Mouse (Mus musculus): ENCODE results near the gene Tcap. TPM values are rescaled to one million over a fixed set of nuclear protein-coding genes. Genes with fewer than 3 reads are reported as not detected.

Gene Tcap
- not detected for polyA plus RNA-seq (2017; shearing (Covaris generic))

DNA sequence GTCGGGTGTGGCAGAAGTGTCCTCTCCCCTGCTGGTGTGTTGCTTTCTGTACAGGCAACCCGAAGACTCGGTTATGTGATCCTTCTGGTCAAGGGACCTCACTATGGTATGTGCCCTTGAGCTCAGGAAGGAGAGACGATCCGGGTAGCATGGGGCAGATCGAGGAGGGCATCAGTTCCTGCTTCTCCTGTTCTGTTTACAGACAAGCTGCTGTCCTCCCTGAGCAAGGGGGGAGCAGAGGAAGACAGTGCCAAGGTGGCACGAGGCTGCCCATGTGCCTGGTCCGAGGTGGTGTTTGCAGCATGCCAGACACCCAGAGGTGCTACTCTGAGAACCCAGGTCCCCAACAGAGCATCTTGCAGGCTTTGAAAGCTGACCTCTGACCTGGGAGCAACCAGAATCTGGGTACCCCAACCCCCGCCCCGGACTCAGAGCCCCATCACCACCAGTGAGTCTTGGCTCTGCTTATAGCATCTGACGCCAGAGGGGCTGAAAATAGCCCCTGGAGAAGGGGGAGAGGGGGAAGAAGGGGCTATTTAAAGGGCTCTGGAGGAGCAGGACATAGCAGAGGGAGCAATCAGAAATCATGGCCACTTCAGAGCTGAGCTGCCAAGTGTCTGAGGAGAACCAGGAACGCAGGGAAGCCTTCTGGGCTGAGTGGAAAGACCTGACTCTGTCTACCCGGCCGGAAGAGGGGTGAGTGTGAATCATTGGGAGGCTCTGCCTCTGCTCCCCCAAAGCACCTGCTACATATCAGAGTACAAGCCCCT is at the start of gene Tcap:
TSS of gene Tcap (plus strand) at position 551 of the 770 bp plus-strand sequence.
- ATAC-seq: no peak

DNA sequence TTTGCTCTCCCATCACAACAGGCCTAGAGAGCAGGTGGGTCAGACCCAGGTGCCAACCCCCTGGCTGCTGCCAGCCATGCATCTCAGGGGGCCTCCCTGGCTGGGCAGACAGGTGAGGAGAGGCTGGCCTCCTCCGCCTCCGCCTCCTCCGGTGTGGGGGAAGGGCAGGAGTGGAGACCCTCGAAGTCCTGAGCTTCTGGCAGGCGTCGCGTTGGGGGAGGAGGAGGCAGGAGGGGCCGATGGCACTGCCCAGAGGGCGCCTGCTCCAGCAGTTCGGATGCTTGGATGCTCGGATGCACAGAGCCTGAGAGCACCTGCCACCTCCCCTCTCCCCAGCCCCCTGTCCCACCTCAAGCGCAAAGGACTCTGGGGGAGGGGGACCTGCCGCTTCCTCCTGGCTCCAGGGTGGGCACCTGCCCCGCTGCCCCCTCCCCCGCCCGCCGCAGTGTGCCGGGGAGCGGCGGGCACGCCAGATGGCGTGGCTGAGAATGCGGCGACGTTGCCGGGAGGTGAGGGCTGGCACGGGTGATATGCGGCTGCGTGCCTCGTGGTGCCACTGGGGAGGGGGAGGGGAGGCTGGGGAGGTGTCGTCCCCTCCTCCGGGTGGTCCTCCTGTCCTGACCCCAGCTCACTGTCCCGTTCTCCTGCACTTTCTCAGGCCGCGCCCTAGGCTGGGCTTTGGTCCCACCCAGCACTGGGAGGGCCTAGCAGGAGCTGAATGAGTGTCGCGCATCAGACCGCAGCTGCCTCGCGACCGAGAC is 49.5 kb upstream of the Tcap start:
- no peak for ATAC-seq

- no peak for ATAC-seq
Observed at GRCm38 (mm10) chr11:98335250-98335649, 48.4 kb upstream of the Tcap start.

DNA sequence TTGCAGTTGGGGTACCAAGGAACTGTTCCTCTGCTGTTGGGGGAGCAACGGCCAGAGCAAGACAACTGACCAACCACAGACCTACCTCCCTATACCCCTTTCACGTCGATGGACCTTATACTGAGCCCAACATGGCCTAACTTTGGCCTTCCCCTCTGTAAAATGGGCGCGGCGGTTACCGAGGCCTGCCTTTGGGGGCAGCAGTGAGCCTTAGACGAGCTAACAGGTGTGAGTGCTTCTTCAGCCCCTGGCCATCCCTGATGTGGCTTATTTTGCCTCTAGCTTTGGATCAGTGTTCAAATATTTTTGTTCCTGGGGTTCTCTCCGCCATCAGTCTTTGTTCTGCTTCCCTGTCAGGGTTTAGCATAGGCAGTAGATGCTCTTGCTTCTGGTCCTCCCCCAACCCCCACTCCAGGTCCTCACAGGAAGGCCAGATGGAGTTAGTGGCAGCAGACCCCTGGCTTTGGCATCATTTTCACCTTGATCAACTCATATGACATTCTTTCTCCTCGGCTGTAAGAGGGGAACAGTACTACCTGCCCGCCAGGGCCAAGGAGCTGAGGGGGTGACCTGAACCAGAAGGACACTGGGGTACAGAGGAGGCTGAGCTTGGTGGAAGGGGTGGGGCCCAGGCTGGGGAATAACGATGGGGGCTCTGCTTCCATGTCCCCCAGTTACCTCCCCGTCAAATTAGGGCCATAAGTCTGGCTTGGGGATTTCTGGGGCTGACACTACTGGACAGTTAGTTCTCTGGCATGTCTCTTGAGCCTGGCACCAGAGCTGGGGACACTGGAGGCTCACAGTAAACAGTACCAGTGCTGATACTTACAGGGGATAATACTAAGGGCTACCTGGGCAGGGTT is 47.1 kb upstream of the Tcap start:
- ATAC-seq: peak; percentile 49

GRCm38 (mm10) chr11:98338507-98338961 is 45.1 kb upstream of the Tcap start:
- ATAC-seq: no peak

GRCm38 (mm10) chr11:98339071-98339501 is 44.5 kb upstream of the Tcap start:
- ATAC-seq: no peak

DNA sequence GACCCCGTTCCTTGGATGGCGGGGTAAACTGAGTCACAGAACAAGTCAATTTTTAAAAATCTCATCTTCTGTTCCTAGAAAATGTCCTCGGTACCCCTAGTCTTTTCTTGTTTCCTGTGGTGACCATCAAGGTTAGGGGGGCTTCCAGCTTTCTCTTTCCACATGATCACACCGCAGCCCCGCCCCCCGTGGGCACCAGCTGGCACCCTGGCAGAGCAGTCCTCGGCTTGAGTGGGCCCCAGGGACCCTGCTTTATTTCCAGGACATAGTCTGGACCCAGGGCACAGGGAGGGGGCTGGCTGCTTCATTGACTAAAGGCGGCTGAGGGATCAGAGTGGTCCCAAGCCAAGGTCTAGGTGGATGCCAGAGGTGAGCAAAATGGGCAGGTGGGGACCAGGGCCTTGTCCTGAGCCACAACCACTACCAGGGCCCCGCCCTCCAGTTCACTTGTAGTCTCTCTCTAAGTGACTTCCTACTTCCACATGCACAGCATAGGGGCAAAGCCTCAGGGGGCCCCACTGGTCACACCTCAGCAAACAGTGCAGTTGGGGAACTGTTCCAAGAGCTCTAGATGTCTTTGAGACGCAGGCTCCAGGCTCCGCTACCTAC is 43.8 kb upstream of the Tcap start:
- no peak for ATAC-seq

GRCm38 (mm10) chr11:98340597-98340996 is 43.0 kb upstream of the Tcap start:
- ATAC-seq: no peak

GRCm38 (mm10) chr11:98341174-98341573 is 42.4 kb upstream of the Tcap start:
- ATAC-seq: no peak

DNA sequence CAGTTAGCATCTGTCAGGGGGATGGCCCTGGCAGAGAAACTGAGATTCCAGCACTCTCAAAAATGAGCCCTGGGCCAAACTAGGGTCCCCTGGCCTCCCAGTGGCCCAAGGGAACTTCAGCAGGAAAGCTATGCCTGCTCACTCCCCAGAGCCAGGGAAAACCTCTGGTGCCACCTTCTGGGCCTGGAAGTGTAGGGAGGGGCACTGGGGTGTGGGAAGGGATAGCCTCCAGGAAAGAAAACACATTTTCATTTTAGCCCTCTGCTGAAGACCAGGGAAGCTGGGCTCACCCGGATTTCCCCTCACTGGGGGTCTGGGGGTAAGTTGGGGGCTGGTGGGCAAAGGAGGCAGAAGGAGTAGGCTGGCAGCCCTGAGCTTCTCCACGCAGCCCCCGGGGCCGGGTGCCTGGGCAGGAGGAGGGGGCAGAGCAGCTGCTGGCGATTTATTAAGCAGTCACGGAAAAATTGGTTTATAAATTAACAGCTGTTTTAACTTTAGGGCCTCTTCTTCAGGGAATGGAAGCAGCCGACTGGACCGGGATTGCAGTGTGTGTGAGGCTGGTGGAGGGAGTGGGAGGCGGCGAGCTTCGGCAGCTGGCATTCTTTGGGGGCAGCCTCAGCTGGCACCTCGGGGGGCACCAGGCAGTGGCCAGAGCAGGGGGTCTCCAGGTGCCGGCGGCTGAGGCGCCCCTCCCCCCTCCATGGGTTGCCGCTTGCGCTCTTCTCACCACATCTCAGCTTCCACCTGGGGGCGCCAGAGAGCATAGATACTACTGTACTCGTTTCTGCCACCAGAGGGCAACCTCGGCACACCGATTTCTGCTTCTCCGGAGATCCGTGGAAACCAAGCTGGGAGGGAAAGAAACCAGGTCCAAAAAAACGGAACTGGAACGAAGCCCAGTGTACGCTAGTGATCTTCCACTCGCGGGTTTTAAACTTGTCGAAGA is 41.3 kb upstream of the Tcap start:
- ATAC-seq: peak; percentile 79

DNA sequence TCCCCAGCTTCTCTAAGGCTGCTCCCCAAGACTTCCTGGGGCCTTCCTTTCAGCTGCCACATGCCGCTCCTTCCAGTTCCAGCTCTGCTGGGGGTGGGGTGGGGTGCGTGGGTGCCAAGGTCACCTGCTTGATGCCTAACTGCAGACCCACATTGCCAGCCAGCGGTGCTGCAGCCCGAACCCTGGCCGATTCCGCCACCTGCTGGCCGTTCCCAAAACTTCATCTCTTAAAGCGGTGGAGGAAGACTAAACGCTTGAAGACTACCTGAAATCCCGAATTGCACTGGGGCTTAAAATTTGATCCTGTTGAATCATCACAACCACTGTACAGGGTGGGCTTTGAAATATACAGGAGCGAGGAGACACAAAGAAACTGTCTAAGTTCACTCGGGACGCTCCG is 38.4 kb upstream of the Tcap start:
- no peak for ATAC-seq

- ATAC-seq: no peak
Observed at GRCm38 (mm10) chr11:98346168-98346567, 37.4 kb upstream of the Tcap start.

GRCm38 (mm10) chr11:98347385-98348082 is 36.1 kb upstream of the Tcap start:
- no peak for ATAC-seq

- peak; percentile 65 for ATAC-seq
Observed at GRCm38 (mm10) chr11:98348083-98348961, 35.3 kb upstream of the Tcap start, which contains the start of gene Ppp1r1b. Gene Ppp1r1b (plus strand): TSS chr11:98348404.

GRCm38 (mm10) chr11:98349308-98349707 is 34.3 kb upstream of the Tcap start:
- ATAC-seq: no peak

DNA sequence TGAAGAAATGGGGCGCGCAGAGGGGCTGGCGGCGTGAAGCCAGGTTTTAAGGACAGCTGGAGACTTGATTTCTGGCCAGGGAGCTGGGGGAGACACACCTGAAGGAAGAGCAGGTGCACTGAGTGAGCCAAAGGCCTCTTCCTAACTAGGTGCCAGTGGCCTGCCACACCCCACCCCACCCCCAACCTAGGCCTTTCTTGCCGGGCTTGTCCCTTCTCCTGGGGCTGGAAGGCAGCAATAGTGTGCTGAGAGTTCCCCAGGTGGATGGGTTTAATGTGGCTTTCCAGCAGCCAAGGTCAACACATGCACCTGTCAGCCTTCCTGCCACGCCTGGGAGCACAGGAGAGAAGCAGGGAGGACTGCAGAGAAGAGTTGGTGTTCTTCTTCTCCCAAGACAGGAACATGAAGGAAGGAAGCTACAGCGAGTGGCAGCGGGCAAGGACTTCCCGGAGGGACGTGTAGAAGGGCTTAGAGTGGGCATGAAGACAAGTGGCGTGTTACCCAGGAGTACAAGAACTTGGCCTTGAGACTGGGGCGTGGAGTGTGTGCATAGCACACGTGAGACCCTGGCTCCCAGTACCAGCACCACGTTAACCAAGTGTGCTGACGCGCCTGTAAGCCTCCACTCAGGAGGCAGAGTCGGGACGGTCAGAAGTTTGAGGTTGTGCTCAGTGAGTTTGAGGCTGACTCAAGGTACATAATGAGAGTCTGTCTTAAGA is 31.2 kb upstream of the Tcap start:
- ATAC-seq: no peak

DNA sequence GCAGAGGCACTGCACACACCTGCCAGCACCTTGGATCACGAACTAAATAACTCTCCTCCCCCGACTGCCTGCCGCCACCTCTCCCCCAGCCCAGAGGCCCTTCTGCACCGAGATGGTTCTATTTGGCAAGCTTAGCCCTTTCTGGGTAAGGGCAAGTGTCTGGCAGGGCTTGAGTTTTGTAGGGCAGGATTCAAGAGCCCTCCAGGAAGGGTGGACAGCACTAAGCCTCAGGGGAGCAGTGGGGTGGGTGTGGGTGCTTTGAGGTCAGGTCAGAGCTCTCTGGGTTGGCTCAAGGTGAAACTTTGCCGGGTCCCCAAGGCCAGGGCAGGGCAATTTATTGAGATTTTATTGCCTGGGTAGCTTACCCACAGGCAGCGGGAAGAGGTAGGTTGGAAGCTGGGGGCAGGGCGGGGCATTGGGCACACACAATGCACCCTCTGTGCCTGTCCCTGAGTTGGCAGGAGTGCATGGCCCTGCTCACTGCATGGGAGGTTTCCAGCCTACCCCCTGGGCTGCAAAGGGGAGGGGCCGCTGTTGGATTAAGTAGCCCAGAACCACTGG is 29.9 kb upstream of the Tcap start:
- no peak for ATAC-seq

DNA sequence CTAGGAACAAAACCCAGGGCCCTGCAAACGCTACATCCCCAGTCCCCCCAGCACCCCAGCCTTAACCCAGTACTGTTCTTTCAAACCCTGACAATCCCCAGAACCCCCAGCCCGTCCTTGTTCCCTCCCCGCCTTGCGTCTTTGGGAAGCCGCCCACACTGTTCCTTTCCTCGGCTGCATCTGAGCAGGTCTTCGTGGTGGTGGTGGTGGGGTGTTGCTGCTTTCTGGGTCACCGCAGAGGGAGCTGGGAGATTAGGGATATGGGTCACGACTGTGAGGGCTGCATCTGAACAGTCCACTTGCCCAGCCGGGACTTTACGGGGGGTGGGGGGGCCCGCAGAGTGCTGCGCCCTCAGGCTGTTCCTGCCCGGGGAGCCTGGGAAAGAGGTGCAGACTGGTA is 29.2 kb upstream of the Tcap start:
- no peak for ATAC-seq

All from CD4-positive, CD25-positive, alpha-beta regulatory T cell, adult 4 months (primary cell).